Mouse (Mus musculus) telencephalon, adult 2 months (tissue): ENCODE measurements around the gene Hbb-y.
"Not testable (repeated sequence)": the region's sequence is repeated elsewhere in the genome, so short reads cannot be mapped to it uniquely, and the experiment has no call there.

Experiments
- DNase-seq: peaks from one replicate; pipeline ENCODE4 v3.0.0-alpha.2; 2011; ENCODE audit warnings: low read depth, low spot score

Gene Hbb-y

GRCm38 (mm10) chr7:103813152-103813551 is 39.9 kb downstream of the Hbb-y start:
- not testable (repeated sequence) for DNase-seq

- no peak for DNase-seq
These were observed 40.8 kb downstream of the Hbb-y start for GRCm38 (mm10) chr7:103812174-103812573.

GRCm38 (mm10) chr7:103811223-103811845 is 41.7 kb downstream of the Hbb-y start:
- no peak for DNase-seq

GRCm38 (mm10) chr7:103810746-103811145 is 42.3 kb downstream of the Hbb-y start:
- no peak for DNase-seq

- no peak for DNase-seq
These were observed 42.7 kb downstream of the Hbb-y start for GRCm38 (mm10) chr7:103810296-103810695.

- DNase-seq, result no peak
These were observed 43.2 kb downstream of the Hbb-y start for GRCm38 (mm10) chr7:103809801-103810155.

GRCm38 (mm10) chr7:103808971-103809800 is 43.8 kb downstream of the Hbb-y start:
- no peak for DNase-seq

- DNase-seq, result not testable (repeated sequence)
These were observed 44.9 kb downstream of the Hbb-y start for GRCm38 (mm10) chr7:103808120-103808519.

GRCm38 (mm10) chr7:103806856-103807255 is 46.2 kb downstream of the Hbb-y start:
- no peak for DNase-seq
